ENCODE assay signal across 1 mouse cellular context in the genomic region with DNA sequence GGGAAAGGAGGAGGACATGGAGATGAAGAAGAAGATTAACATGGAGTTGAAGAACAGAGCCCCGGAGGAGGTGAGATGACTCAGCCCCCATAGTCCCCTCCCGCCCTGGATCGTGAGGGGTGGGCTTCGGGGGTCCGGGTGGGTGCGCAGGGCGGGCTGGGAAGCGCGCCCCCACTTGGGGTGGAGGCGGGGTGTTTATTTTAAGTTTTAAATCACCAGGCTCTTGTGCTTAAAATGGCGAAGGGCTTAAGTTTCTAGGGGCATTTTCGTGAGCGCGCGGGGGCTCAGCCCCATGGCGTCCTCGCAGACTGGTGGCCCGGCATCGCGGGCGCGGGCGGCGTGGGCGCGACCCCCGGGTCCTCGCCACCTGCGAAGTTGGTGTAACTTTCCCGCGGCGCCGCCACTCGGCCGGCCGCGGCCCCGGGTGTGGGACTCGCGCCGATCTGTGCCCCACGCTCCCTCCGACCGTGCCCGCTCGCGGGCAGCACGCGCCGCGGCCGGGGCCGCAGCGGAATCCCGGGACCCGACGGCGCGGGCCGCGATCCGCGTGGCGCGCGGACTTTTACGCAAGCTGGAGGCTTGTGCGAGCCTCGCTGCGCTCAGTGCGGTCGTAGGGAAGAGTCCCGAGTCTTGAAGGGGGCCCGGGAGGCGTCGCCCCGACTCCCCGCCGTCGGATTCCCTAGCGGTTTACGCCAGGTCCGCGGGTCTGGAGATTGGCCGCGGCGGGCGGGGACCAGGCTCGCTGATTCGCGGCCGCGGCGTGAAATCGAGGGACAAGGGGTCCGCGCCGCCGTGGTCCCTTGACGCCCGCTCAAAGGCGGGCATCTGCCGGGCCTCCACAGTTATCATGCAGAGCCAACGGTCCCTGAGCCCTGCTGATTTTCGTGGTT.
TF ChIP-seq lines count a peak whose summit lies in the region.

No protein-coding gene starts in this region.

TF ChIP-seq in MEL, 35 proteins besides CTCF, POLR2A, EP300 and RAD21:
- TF ChIP-seq SIN3A (IDR thresholded peaks at IDR 0.05; ENCODE audit: low read length) (peak; percentile 37; the same call in 1 of the 2 replicates), NELFE (IDR thresholded peaks at IDR 0.05; ENCODE audit: low read depth, low read length) (peak; percentile 38; the same call in 1 of the 2 replicates), NRF1 (IDR thresholded peaks at IDR 0.05; ENCODE audit: insufficient read depth, low read depth, low read length, poor library complexity, severe bottlenecking) (no peak), GABPA (IDR thresholded peaks at IDR 0.05; ENCODE audit: low read depth, low read length) (no peak), ZNF384 (IDR thresholded peaks at IDR 0.05; ENCODE audit: low read depth, low read length) (no peak), POLR2AphosphoS2 (IDR thresholded peaks at IDR 0.05; ENCODE audit: low read length) (no peak), ZC3H11A (IDR thresholded peaks at IDR 0.05; ENCODE audit: low read depth, low read length) (no peak), RCOR1 (IDR thresholded peaks at IDR 0.05; ENCODE audit: low read depth, low read length) (no peak), MAFK (IDR thresholded peaks at IDR 0.05; ENCODE audit: borderline replicate concordance, low read depth, low read length) (no peak), MYB (IDR thresholded peaks at IDR 0.05; ENCODE audit: low read depth, low read length) (no peak), GATA1 (IDR thresholded peaks at IDR 0.05; ENCODE audit: low read depth, low read length) (no peak), E2F4 (IDR thresholded peaks at IDR 0.05; ENCODE audit: borderline replicate concordance, low read depth, low read length) (0 out of 2 replicates have a peak, but pooled peaks have one; percentile 17), TBP (IDR thresholded peaks at IDR 0.05; ENCODE audit: low read depth, low read length) (no peak), TAL1 (IDR thresholded peaks at IDR 0.05; ENCODE audit: low read length) (peak; percentile 54; the same call in 1 of the 2 replicates), TCF12 (IDR thresholded peaks at IDR 0.05; ENCODE audit: low read depth, low read length) (no peak; the same call in none of the 2 replicates), ELF1 (IDR thresholded peaks at IDR 0.05; ENCODE audit: low read depth, low read length) (no peak), USF1 (IDR thresholded peaks at IDR 0.05; ENCODE audit: low read depth, low read length) (no peak), MXI1 (IDR thresholded peaks at IDR 0.05; ENCODE audit: low read depth, low read length) (peak; percentile 48), ZKSCAN1 (IDR thresholded peaks at IDR 0.05; ENCODE audit: low read depth, low read length) (no peak), POLR2AphosphoS5 (IDR thresholded peaks at IDR 0.05; ENCODE audit: borderline replicate concordance, low read depth, low read length) (no peak), MAZ (IDR thresholded peaks at IDR 0.05; ENCODE audit: low read depth, low read length) (peak; percentile 44), MEF2A (IDR thresholded peaks at IDR 0.05; ENCODE audit: extremely low read depth, insufficient replicate concordance, low read depth, low read length, poor library complexity, severe bottlenecking) (no peak), MYC (IDR thresholded peaks at IDR 0.05; ENCODE audit: low read depth, low read length) (no peak), KAT2A (conservative IDR thresholded peaks at IDR 0.05; ENCODE audit: low read depth, low read length) (no peak), ETS1 (IDR thresholded peaks at IDR 0.05; ENCODE audit: low read depth, low read length) (no peak), CHD1 (IDR thresholded peaks at IDR 0.05; ENCODE audit: low read depth, low read length) (peak; percentile 86; the same call in 1 of the 2 replicates), UBTF (IDR thresholded peaks at IDR 0.05; ENCODE audit: borderline replicate concordance, insufficient read depth, low read depth, low read length) (peak; percentile 95; the same call in 1 of the 2 replicates), ZMIZ1 (IDR thresholded peaks at IDR 0.05; ENCODE audit: low read depth, low read length) (peak; percentile 62; the same call in 1 of the 2 replicates), JUND (IDR thresholded peaks at IDR 0.05; ENCODE audit: low read depth, low read length) (no peak), CHD2 (IDR thresholded peaks at IDR 0.05; ENCODE audit: low read length) (no peak), SMC3 (IDR thresholded peaks at IDR 0.05; ENCODE audit: low read depth, low read length) (no peak), MAX (IDR thresholded peaks at IDR 0.05; ENCODE audit: low read length) (peak; percentile 79), USF2 (IDR thresholded peaks at IDR 0.05; ENCODE audit: borderline replicate concordance in 1 of 2, insufficient read depth in 1 of 2, low read depth in 1 of 2, low read length in 2 of 2) (no peak), BHLHE40 (IDR thresholded peaks at IDR 0.05; ENCODE audit: borderline replicate concordance, low read depth, low read length) (no peak), HCFC1 (IDR thresholded peaks at IDR 0.05; ENCODE audit: low read depth, low read length) (no peak)
